Mouse (Mus musculus) heart, embryonic 16.5 days (tissue): ENCODE data around the gene Cdh23. TPM values are rescaled to one million over a fixed set of nuclear protein-coding genes. Genes with fewer than 3 reads are reported as not detected.
A peak's percentile ranks its signal among the peaks of the same experiment; 100 is the strongest.
"Not testable (repeated sequence)": the region's sequence is repeated elsewhere in the genome, so short reads cannot be mapped to it uniquely, and the experiment has no call there.

ENCODE experiments used
- ATAC-seq: fragments of 200-750 bp; cut with Nextera tagmentation; replicated peaks from 2 replicates; pipeline ENCODE4 v1.8.0; 2017; ENCODE audit warnings: moderate number of reproducible peaks; ENCODE audit not compliant: insufficient read depth, low FRiP score; ENCODE audit errors: extremely low read depth
- H3K27ac ChIP-seq: fragments of 300-500 bp; sonication (generic); 2 replicates; pipeline ENCODE4 v1.5.1; 2014; ENCODE audit warnings: mild to moderate bottlenecking, low read length, control low read depth, moderate library complexity
- H3K27me3 ChIP-seq: fragments of 300-500 bp; sonication (generic); 2 replicates; pipeline ENCODE4 v1.6.1; 2014; ENCODE audit warnings: low read length, mixed read lengths; ENCODE audit not compliant: control insufficient read depth, insufficient read depth
- H3K36me3 ChIP-seq: fragments of 300-500 bp; sonication (generic); 2 replicates; pipeline ENCODE4 v1.6.1; 2014; ENCODE audit not compliant: control insufficient read depth, insufficient read depth
- H3K4me1 ChIP-seq: fragments of 300-500 bp; sonication (generic); 2 replicates; pipeline ENCODE4 v1.6.1; 2014; ENCODE audit warnings: low read length, mixed read lengths; ENCODE audit not compliant: control insufficient read depth, insufficient read depth
- H3K4me2 ChIP-seq: fragments of 300-500 bp; sonication (generic); 2 replicates; pipeline ENCODE4 v1.6.1; 2014; ENCODE audit warnings: low read depth, mild to moderate bottlenecking, control low read depth, low read length
- H3K4me3 ChIP-seq: fragments of 300-500 bp; sonication (generic); 2 replicates; pipeline ENCODE4 v1.5.1; 2014; ENCODE audit warnings: mild to moderate bottlenecking, control low read depth, low read length
- H3K9ac ChIP-seq: fragments of 300-500 bp; sonication (generic); 2 replicates; pipeline ENCODE4 v1.6.1; 2014; ENCODE audit warnings: low read length, control low read depth
- H3K9me3 ChIP-seq: fragments of 300-500 bp; sonication (generic); replicated peaks from 2 replicates; pipeline ENCODE4 v1.6.1; 2016; ENCODE audit warnings: low read length; ENCODE audit not compliant: control insufficient read depth
- WGBS: fragments of 180-500 bp; shearing (Covaris S2); extraction: QIAGEN DNeasy Blood & Tissue Kit; methylation state at CpG from one replicate; pipeline ENCODE4 v1.1.7; 2014; 5-methylcytosine and 5-hydroxymethylcytosine counted together
- polyA plus RNA-seq: library from polyadenylated mRNA; unstranded; fragments of >200 nt; fragmentation: Nextera tagmentation; extraction: Ambion mirVana; gene quantifications from 2 replicates; pipeline ENCODE4 v1.2.1, GENCODE M21; 2015

The Cdh23 gene
- polyA plus RNA-seq, 1 experiment from 2014 or later: 1.3 TPM

DNA sequence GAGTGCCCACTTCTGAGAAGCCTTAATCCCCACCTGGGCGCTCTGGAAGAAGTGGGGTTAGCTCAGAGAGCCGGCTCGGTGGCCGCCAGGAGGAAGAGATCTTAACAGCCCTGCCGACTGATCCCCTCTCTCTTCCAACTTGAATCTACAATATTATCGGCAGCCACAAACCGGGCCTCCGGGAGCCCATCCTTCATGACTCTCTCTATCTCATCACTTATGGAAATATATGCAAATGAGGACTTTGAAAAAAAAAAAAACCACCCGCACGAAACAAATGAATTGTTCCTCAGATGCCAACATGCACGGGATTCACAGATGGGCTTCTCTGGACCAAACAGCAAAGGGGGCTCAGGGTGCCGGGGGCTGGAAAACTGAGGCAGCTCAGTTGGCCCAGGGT, 25.4 kb upstream of the Cdh23 start:
- Histone ChIP-seq H3K4me2 (no peak overlapping the region), H3K9me3 (no peaks in the 10 kb centered on the region), H3K27ac (no peak overlapping the region), H3K36me3 (peaks cover 5% of the 10 kb centered on the region; the same call in 1 of the 2 replicates), H3K4me1 (no peaks in the 10 kb centered on the region), H3K27me3 (no peaks in the 10 kb centered on the region), H3K4me3 (no peak overlapping the region), H3K9ac (no peak overlapping the region)
- ATAC-seq: no peak
- WGBS: 57% methylated on average over 12 of the region's 12 CpGs

DNA sequence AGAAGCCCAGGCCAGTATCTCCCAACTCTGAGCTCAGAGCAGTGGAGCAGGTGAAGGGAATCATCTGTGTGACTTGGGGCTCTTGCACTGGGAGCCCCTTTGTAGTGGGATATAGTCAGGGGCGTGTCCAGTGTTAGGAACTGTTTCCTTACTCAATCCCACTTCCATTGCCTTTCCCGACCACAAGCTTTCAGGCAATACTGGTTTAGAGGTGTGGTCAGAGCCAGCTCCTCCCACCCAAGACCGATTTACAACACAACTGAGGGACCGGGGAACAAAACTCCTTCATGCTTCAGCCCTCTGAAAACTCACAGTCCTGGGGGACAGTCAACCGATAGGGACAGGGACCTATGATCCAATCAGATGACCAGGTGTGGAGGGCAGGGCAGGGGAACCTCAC, 24.2 kb upstream of the Cdh23 start:
- H3K9ac ChIP-seq: no peak overlapping the region
- H3K27me3 ChIP-seq: no peaks in the 10 kb centered on the region
- no peaks in the 10 kb centered on the region for H3K4me1 ChIP-seq
- no peak overlapping the region for H3K4me3 ChIP-seq
- no peak overlapping the region for H3K4me2 ChIP-seq
- no peak overlapping the region for H3K27ac ChIP-seq
- H3K9me3 ChIP-seq: no peaks in the 10 kb centered on the region
- no peak for ATAC-seq
- H3K36me3 ChIP-seq: peaks cover 11% of the 10 kb centered on the region
- 79% methylated on average over 5 of the region's 5 CpGs for WGBS

DNA sequence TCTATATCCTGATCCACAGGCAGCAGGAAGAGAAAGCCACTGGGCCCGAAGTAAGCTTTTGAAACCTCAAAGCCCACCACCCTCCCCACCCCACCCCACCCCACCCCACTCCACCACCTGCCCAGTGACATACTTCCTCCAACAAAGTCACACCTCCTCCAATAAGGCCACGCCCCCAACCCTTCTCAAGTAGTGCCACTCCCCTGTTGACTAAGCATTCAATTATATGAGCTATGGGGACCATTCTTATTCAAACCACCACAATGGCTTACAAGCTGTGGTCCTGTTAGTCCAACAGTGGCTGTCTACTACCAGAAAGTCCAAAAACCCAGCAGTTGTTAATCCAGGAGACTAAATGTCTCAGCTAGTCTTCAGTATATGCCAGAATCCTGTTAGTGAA, 22.2 kb upstream of the Cdh23 start:
- peaks cover 5% of the 10 kb centered on the region; the same call in 1 of the 2 replicates for H3K9me3 ChIP-seq
- no peaks in the 10 kb centered on the region for H3K27me3 ChIP-seq
- peaks cover 24% of the 10 kb centered on the region for H3K36me3 ChIP-seq
- WGBS: 69% methylated on average over 2 of the region's 2 CpGs
- H3K4me3 ChIP-seq: no peak overlapping the region
- no peaks in the 10 kb centered on the region for H3K4me1 ChIP-seq
- no peak for ATAC-seq
- H3K27ac ChIP-seq: no peak overlapping the region
- H3K9ac ChIP-seq: no peak overlapping the region
- no peak overlapping the region for H3K4me2 ChIP-seq

DNA sequence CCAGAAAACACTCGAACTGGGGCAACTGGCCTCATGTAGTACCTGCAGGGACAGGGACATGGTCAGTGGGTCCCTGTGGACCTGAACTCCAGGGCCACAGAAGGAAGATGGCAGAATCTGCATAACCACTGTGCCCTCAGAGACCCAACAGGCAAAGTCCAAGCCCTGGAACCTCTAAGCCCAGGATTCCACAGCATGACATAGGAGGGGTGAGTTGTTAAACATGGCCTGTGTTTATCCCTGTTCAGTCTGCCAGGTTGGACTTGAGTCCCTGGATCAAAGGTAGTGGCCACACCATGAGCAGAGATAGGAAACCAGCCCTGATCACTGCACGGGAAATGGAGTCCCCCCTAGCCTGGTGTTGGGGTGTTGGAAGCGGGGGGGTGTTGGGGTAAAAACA, 20.2 kb upstream of the Cdh23 start:
- no peak for ATAC-seq
- Histone ChIP-seq H3K9me3 (peaks cover 5% of the 10 kb centered on the region; the same call in 1 of the 2 replicates), H3K27ac (no peak overlapping the region), H3K9ac (no peak overlapping the region), H3K4me1 (no peaks in the 10 kb centered on the region), H3K36me3 (peaks cover 24% of the 10 kb centered on the region), H3K4me2 (no peak overlapping the region), H3K27me3 (no peaks in the 10 kb centered on the region), H3K4me3 (no peak overlapping the region)
- WGBS: 91% methylated on average over 3 of the region's 3 CpGs

DNA sequence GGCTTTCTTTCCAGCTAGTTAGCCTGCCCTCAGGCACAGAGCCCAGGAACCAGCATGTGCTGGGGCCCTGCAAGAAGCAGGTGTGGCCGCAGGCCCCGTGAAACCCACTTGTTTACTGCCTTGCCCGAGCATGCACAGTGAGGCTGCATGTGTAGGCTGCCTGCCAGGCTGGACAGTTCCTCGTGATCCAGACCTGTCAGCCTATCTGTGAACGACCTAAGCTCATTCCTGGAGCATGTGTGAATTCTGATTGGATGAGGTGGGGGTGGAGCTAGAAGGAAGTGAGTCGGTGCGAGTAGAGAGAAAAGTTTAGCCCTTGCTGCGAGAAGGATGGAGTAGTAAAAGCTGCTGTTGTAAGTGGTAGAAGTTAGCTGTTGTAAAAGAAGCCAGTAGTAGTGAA, 16.0 kb upstream of the Cdh23 start:
- ATAC-seq, H3K4me1 ChIP-seq, H3K9me3 ChIP-seq, H3K9ac ChIP-seq, H3K27ac ChIP-seq, H3K4me2 ChIP-seq, H3K27me3 ChIP-seq, H3K4me3 ChIP-seq: not testable (repeated sequence)
- peaks cover 18% of the 10 kb centered on the region for H3K36me3 ChIP-seq
- 35% methylated on average over 8 of the region's 8 CpGs for WGBS

DNA sequence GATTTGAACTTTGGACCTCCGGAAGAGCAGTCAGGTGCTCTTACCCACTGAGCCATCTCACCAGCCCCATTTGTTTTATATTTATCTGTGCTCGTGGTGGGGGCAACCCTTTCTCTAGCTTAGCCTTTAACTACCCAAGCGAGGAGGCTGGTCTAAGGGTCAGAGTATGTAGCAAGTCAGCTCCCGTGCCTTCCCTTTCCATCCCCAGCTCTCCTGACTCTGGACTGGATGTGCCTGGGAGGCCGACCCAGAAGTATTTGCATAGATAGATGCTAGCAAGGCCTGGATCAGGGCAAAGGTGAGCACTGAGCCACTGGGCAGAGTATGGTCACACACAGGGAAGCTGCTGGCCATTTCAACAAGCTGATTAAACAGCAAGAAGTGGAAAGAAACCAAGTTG, 12.5 kb upstream of the Cdh23 start:
- Histone ChIP-seq H3K9ac (no peak overlapping the region), H3K36me3 (peaks cover 2% of the 10 kb centered on the region; the same call in 1 of the 2 replicates), H3K27me3 (no peaks in the 10 kb centered on the region), H3K9me3 (peaks cover 1% of the 10 kb centered on the region; the same call in 1 of the 2 replicates), H3K4me3 (no peak overlapping the region), H3K27ac (no peak overlapping the region), H3K4me1 (no peaks in the 10 kb centered on the region), H3K4me2 (no peak overlapping the region)
- no peak for ATAC-seq
- 74% methylated on average over 5 of the region's 5 CpGs for WGBS

DNA sequence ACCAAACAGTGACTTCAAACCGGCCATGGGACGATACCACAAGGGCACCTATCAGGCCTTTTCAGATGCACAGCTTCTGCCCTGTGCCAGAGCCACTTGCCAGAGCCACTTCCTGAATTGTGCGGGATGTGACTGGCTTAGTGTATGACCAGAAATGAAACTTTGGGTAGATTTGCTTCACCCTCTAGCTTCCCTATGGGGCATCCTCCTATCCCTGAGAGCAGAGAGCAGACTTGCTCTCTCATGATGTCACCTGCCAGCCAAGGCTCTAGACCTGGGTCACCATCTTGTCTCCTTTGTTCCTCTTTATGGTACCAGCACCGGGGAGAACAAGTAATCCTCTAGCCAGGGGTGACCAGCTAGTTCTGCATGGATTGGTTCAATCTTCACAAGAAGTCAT, 10.0 kb upstream of the Cdh23 start:
- Histone ChIP-seq H3K4me2 (no peak overlapping the region), H3K9ac (no peak overlapping the region), H3K27me3 (no peaks in the 10 kb centered on the region), H3K27ac (no peak overlapping the region), H3K4me1 (no peaks in the 10 kb centered on the region), H3K4me3 (no peak overlapping the region), H3K36me3 (no peaks in the 10 kb centered on the region), H3K9me3 (no peaks in the 10 kb centered on the region)
- ATAC-seq: no peak
- WGBS: 80% methylated on average over 4 of the region's 4 CpGs

DNA sequence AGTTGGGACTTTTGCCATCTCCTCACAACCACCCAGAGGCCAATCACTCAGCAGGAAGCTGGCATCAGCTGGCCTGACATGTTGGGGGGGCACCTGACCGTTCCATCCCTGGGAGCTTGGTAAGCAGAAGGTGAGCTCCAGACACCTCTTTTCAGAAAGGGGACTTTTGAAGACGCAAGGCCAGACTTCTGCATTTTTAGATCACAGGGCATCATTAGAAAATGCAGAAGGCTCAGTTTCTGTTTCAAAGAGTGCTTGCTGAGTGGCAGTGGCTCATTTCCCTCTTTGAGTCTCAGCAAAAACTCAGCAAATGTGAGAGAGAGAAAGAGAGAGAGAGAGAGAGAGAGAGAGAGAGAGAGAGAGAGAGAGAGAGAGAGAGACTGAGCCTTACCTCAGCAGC, 8.8 kb upstream of the Cdh23 start:
- Histone ChIP-seq H3K4me3 (no peak overlapping the region), H3K4me1 (no peaks in the 10 kb centered on the region), H3K9me3 (no peaks in the 10 kb centered on the region), H3K4me2 (no peak overlapping the region), H3K27ac (no peak overlapping the region), H3K27me3 (no peaks in the 10 kb centered on the region), H3K36me3 (no peaks in the 10 kb centered on the region), H3K9ac (no peak overlapping the region)
- WGBS: 49% methylated on average over 2 of the region's 2 CpGs
- ATAC-seq: no peak

DNA sequence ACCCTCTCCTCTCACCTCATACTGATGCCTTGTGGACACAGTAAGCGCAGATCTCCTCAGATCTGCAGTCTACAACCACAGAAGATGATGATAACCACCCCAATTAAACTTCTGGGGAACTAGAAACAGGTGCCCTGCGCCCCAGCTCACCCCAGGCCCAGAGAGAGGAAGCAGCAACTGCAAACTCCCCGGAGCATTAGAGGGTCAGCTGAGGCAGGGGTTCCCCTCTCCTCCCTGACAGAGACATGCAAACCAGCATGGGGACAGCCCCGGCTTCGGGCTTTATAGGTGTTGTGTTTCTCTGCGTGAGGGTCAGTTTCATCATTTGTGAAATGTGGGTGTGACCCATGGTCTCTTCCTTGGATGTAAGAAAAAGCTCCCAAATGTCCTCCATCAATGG, 1.5 kb upstream of the Cdh23 start:
- WGBS: 74% methylated on average over 6 of the region's 6 CpGs

DNA sequence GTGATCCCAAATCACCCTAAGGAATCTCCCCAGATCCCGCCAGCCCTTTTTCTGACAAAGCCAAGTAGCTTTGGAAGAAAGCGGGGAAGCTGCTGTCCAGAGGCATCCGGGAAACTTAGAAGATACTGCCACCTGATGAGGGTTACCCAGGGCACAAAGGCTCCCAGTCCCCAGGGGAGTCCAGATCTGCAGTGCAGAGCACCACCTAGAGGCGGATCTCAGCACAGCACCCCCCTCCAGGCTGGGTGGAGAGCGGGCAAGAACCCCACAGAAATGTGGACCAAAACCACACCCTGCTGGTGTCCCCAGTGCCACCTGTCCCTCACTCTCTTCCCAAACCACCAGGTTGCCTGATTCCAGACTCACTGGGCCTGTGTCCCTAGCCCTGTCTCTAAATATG, 685 bp upstream of the Cdh23 start:
- Histone ChIP-seq H3K9me3 (no peaks in the 10 kb centered on the region), H3K27me3 (peaks cover 11% of the 10 kb centered on the region), H3K4me3 (no peak overlapping the region), H3K36me3 (no peaks in the 10 kb centered on the region), H3K27ac (no peak overlapping the region), H3K9ac (no peak overlapping the region), H3K4me1 (no peaks in the 10 kb centered on the region), H3K4me2 (no peak overlapping the region)
- 0 out of 2 replicates have a peak, but pooled peaks have one; percentile 52 for ATAC-seq
- WGBS: 9% methylated on average over 5 of the region's 5 CpGs

More for the DNA sequence above, 1.5 kb upstream of the Cdh23 start:
- Histone ChIP-seq H3K4me3 (no peak overlapping the region), H3K4me2 (no peak overlapping the region), H3K9me3 (no peaks in the 10 kb centered on the region), H3K9ac (no peak overlapping the region), H3K27me3 (peaks cover 11% of the 10 kb centered on the region), H3K36me3 (no peaks in the 10 kb centered on the region), H3K4me1 (no peaks in the 10 kb centered on the region), H3K27ac (no peak overlapping the region)
- ATAC-seq: no peak
